Mouse (Mus musculus) MEL (cell line): Measurements from ENCODE around the gene Xpot. TPM values are rescaled to one million over a fixed set of nuclear protein-coding genes. Genes with fewer than 3 reads are reported as not detected.

ENCODE experiments used
- DNase-seq: peaks from one replicate; pipeline ENCODE4 v3.0.0; 2011; ENCODE audit warnings: low read depth, low spot score
- H3K27ac ChIP-seq: 2 replicates; pipeline ENCODE4 v1.5.1; 2012; ENCODE audit warnings: low read depth, mild to moderate bottlenecking, control low read depth, low read length, moderate library complexity; ENCODE audit not compliant: control insufficient read depth
- H3K27me3 ChIP-seq, 2 experiments: fragments of 150-350 bp in 1 of 2; sonication (generic) in 1 of 2; 2 replicates each; pipeline ENCODE4 v1.6.1; 2012; ENCODE audit warnings: low read length in 2 of 2, mild to moderate bottlenecking in 2 of 2, improper control_type of control experiment in 1 of 2, moderate library complexity in 1 of 2; ENCODE audit not compliant: insufficient read depth in 2 of 2, control insufficient read depth in 1 of 2
- H3K36me3 ChIP-seq, 2 experiments: 2 replicates each; pipeline ENCODE4 v1.6.1; 2012 to 2014; ENCODE audit warnings: low read length in 2 of 2, improper control_type of control experiment in 1 of 2, inconsistent platforms in 1 of 2, mild to moderate bottlenecking in 1 of 2; ENCODE audit not compliant: insufficient read depth in 2 of 2, control insufficient read depth in 1 of 2
- H3K4me1 ChIP-seq, 2 experiments: fragments of 150-350 bp in 1 of 2; sonication (generic) in 1 of 2; 2 replicates each; pipeline ENCODE4 v1.6.1; 2012; ENCODE audit warnings: low read length in 2 of 2, improper control_type of control experiment in 1 of 2, mild to moderate bottlenecking in 1 of 2; ENCODE audit not compliant: insufficient read depth in 2 of 2, control insufficient read depth in 1 of 2
- H3K4me3 ChIP-seq, 2 experiments: fragments of 150-350 bp in 1 of 2; sonication (generic) in 1 of 2; 2 replicates each; pipeline ENCODE4 v1.5.1; 2012; ENCODE audit warnings: low read depth in 2 of 2, low read length in 2 of 2, mild to moderate bottlenecking in 2 of 2, moderate library complexity in 2 of 2, control low read depth in 1 of 2, improper control_type of control experiment in 1 of 2; ENCODE audit not compliant: control insufficient read depth in 1 of 2, insufficient read depth in 1 of 2
- H3K79me2 ChIP-seq: 2 replicates; pipeline ENCODE4 v1.6.1; 2012; ENCODE audit warnings: mild to moderate bottlenecking, low read length, moderate library complexity; ENCODE audit not compliant: control insufficient read depth, poor library complexity, insufficient read depth
- H3K9ac ChIP-seq: 2 replicates; pipeline ENCODE4 v1.6.1; 2012; ENCODE audit warnings: low read depth, mild to moderate bottlenecking, control low read depth, low read length, moderate library complexity; ENCODE audit not compliant: control insufficient read depth, poor library complexity, severe bottlenecking
- H3K9me3 ChIP-seq: fragments of 150-350 bp; sonication (generic); replicated peaks from 2 replicates; pipeline ENCODE4 v1.6.1; 2012; ENCODE audit warnings: mild to moderate bottlenecking, low read length, improper control_type of control experiment, moderate library complexity; ENCODE audit not compliant: insufficient read depth
- E2F4 ChIP-seq: IDR thresholded peaks from 2 replicates; pipeline ENCODE4 v1.6.1; 2011; ENCODE audit warnings: low read depth, low read length, improper control_type of control experiment, borderline replicate concordance
- ELF1 ChIP-seq: IDR thresholded peaks from 2 replicates; pipeline ENCODE4 v1.6.1; 2014; ENCODE audit warnings: low read depth, mild to moderate bottlenecking, inconsistent platforms, low read length, improper control_type of control experiment, moderate library complexity
- EP300 ChIP-seq, 2 experiments: IDR thresholded peaks; 2 replicates each; pipeline ENCODE4 v1.6.1; 2011; ENCODE audit warnings: improper control_type of control experiment in 2 of 2, low read length in 2 of 2, low read depth in 1 of 2, mild to moderate bottlenecking in 1 of 2
- ETS1 ChIP-seq: IDR thresholded peaks from 2 replicates; pipeline ENCODE4 v1.6.1; 2012; ENCODE audit warnings: low read depth, mild to moderate bottlenecking, inconsistent platforms, low read length, improper control_type of control experiment, moderate library complexity
- GABPA ChIP-seq: IDR thresholded peaks from 2 replicates; pipeline ENCODE4 v1.6.1; 2012; ENCODE audit warnings: low read depth, mild to moderate bottlenecking, inconsistent platforms, low read length, improper control_type of control experiment, moderate library complexity
- GATA1 ChIP-seq: IDR thresholded peaks from 2 replicates; pipeline ENCODE4 v1.6.1; 2011; ENCODE audit warnings: low read depth, low read length, improper control_type of control experiment
- HCFC1 ChIP-seq: IDR thresholded peaks from 2 replicates; pipeline ENCODE4 v1.6.1; 2012; ENCODE audit warnings: low read depth, mild to moderate bottlenecking, inconsistent platforms, low read length, improper control_type of control experiment, moderate library complexity
- JUND ChIP-seq: IDR thresholded peaks from 2 replicates; pipeline ENCODE4 v1.6.1; 2011; ENCODE audit warnings: low read depth, mild to moderate bottlenecking, improper control_type of control experiment, low read length
- MAFK ChIP-seq: IDR thresholded peaks from 2 replicates; pipeline ENCODE4 v1.6.1; 2011; ENCODE audit warnings: low read depth, mild to moderate bottlenecking, low read length, improper control_type of control experiment, borderline replicate concordance
- MAX ChIP-seq: IDR thresholded peaks from 2 replicates; pipeline ENCODE4 v1.6.1; 2011; ENCODE audit warnings: low read length, improper control_type of control experiment
- MAZ ChIP-seq: IDR thresholded peaks from 2 replicates; pipeline ENCODE4 v1.6.1; 2012; ENCODE audit warnings: low read depth, mild to moderate bottlenecking, inconsistent platforms, low read length, improper control_type of control experiment
- MXI1 ChIP-seq: IDR thresholded peaks from 2 replicates; pipeline ENCODE4 v1.6.1; 2011; ENCODE audit warnings: mild to moderate bottlenecking, low read depth, low read length, improper control_type of control experiment
- MYB ChIP-seq: IDR thresholded peaks from 2 replicates; pipeline ENCODE4 v1.6.1; 2011; ENCODE audit warnings: mild to moderate bottlenecking, low read depth, low read length, improper control_type of control experiment
- NELFE ChIP-seq: IDR thresholded peaks from 2 replicates; pipeline ENCODE4 v1.6.1; 2011; ENCODE audit warnings: low read depth, low read length, improper control_type of control experiment
- NRF1 ChIP-seq: IDR thresholded peaks from 2 replicates; pipeline ENCODE4 v1.6.1; 2014; ENCODE audit warnings: low read depth, mild to moderate bottlenecking, inconsistent platforms, low read length, improper control_type of control experiment, moderate library complexity; ENCODE audit not compliant: poor library complexity, insufficient read depth, severe bottlenecking
- POLR2A ChIP-seq, 2 experiments: IDR thresholded peaks; 2 replicates each; pipeline ENCODE4 v1.6.1; 2011 to 2012; ENCODE audit warnings: low read length in 2 of 2, mild to moderate bottlenecking in 2 of 2, control low read depth in 1 of 2, improper control_type of control experiment in 1 of 2, low read depth in 1 of 2, moderate library complexity in 1 of 2; ENCODE audit not compliant: control insufficient read depth in 1 of 2, insufficient read depth in 1 of 2, poor library complexity in 1 of 2
- POLR2AphosphoS2 ChIP-seq: IDR thresholded peaks from 2 replicates; pipeline ENCODE4 v1.6.1; 2011; ENCODE audit warnings: low read length, improper control_type of control experiment
- POLR2AphosphoS5 ChIP-seq: IDR thresholded peaks from 2 replicates; pipeline ENCODE4 v1.6.1; 2012; ENCODE audit warnings: low read depth, borderline replicate concordance, mild to moderate bottlenecking, inconsistent platforms, low read length, moderate library complexity, mixed read lengths
- RAD21 ChIP-seq: IDR thresholded peaks from 2 replicates; pipeline ENCODE4 v1.6.1; 2011; ENCODE audit warnings: mild to moderate bottlenecking, low read depth, low read length, improper control_type of control experiment
- RCOR1 ChIP-seq: IDR thresholded peaks from 2 replicates; pipeline ENCODE4 v1.6.1; 2012; ENCODE audit warnings: low read depth, mild to moderate bottlenecking, inconsistent platforms, low read length, improper control_type of control experiment
- SIN3A ChIP-seq: IDR thresholded peaks from 2 replicates; pipeline ENCODE4 v1.6.1; 2012; ENCODE audit warnings: low read length, improper control_type of control experiment, inconsistent platforms
- TBP ChIP-seq: IDR thresholded peaks from 2 replicates; pipeline ENCODE4 v1.8.0; 2011; ENCODE audit warnings: low read depth, low read length, improper control_type of control experiment
- TCF12 ChIP-seq: IDR thresholded peaks from 2 replicates; pipeline ENCODE4 v1.6.1; 2014; ENCODE audit warnings: low read depth, mild to moderate bottlenecking, inconsistent platforms, low read length, improper control_type of control experiment, moderate library complexity
- UBTF ChIP-seq: IDR thresholded peaks from 2 replicates; pipeline ENCODE4 v1.6.1; 2012; ENCODE audit warnings: low read depth, mild to moderate bottlenecking, inconsistent platforms, low read length, improper control_type of control experiment, moderate library complexity, borderline replicate concordance; ENCODE audit not compliant: insufficient read depth
- USF1 ChIP-seq: IDR thresholded peaks from 2 replicates; pipeline ENCODE4 v1.6.1; 2014; ENCODE audit warnings: low read depth, mild to moderate bottlenecking, inconsistent platforms, low read length, improper control_type of control experiment, moderate library complexity
- USF2 ChIP-seq, 2 experiments: IDR thresholded peaks; 2 replicates each; pipeline ENCODE4 v1.6.1; 2011 to 2012; ENCODE audit warnings: improper control_type of control experiment in 2 of 2, low read length in 2 of 2, borderline replicate concordance in 1 of 2, inconsistent platforms in 1 of 2, low read depth in 1 of 2, mild to moderate bottlenecking in 1 of 2; ENCODE audit not compliant: insufficient read depth in 1 of 2
- ZC3H11A ChIP-seq: IDR thresholded peaks from 2 replicates; pipeline ENCODE4 v1.6.1; 2012; ENCODE audit warnings: low read depth, mild to moderate bottlenecking, inconsistent platforms, low read length, improper control_type of control experiment
- ZKSCAN1 ChIP-seq: IDR thresholded peaks from 2 replicates; pipeline ENCODE4 v1.6.1; 2012; ENCODE audit warnings: low read depth, mild to moderate bottlenecking, inconsistent platforms, low read length, improper control_type of control experiment, moderate library complexity
- ZNF384 ChIP-seq: IDR thresholded peaks from 2 replicates; pipeline ENCODE4 v1.6.1; 2012; ENCODE audit warnings: low read depth, mild to moderate bottlenecking, inconsistent platforms, low read length, improper control_type of control experiment
- polyA plus RNA-seq, 2 experiments: library from polyadenylated mRNA; stranded (reverse) in 1 of 2; unstranded in 1 of 2; fragments of >175 nt in 1 of 2; fragments of >200 nt in 1 of 2; gene quantifications; 2 replicates each; pipeline versions ENCODE4 v1.2.1 to v1.2.4; 2012; ENCODE audit warnings: low replicate concordance in 2 of 2, low read depth in 1 of 2; ENCODE audit not compliant: insufficient read length in 2 of 2, insufficient read depth in 1 of 2, missing spikeins in 1 of 2
- total RNA-seq: library from RNA; depleted of rRNA; stranded (reverse); fragments of 300-350 nt; gene quantifications from 2 replicates; pipeline ENCODE4 v1.2.3, GENCODE M21; 2012

Gene Xpot
- total and polyA plus RNA-seq, 3 experiments: 122 to 304 (median 154) TPM

DNA sequence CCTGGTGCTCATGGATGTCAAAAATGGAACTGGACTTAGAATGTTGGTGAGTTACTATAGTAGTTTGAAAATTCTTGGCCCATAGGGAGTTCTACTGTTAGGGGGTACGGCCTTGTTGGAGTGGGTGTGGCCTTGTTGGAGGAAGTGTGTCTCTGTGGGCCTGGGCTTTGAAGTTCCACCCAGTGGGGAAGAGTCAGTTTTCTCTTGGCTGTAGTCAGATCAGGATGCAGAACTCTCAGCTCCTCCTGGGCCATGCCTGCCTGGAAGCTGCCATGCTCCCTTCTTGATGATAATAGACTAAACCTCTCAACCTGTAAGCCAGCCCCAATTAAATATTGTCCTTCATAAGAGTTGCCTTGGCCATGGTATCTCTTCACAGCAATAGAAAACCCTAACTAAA, 8.0 kb upstream of the Xpot start:
- peak; percentile 55 for TF ChIP-seq NELFE
- TF ChIP-seq TBP: peak; percentile 49; the same call in 1 of the 2 replicates
- TF ChIP-seq JUND: no peak
- TF ChIP-seq ZNF384: no peak
- peak in 1 of 2 experiments; percentile 76; a peak in 2 of 4 replicates for TF ChIP-seq POLR2A (IDR thresholded peaks at IDR 0.05; ENCODE audit: control insufficient read depth in 1 of 2, insufficient read depth in 1 of 2, low read depth in 1 of 2, low read length in 2 of 2, poor library complexity in 1 of 2)
- no peaks in the 10 kb centered on the region for H3K9me3 ChIP-seq
- no peak overlapping the region for H3K4me3 ChIP-seq
- H3K9ac ChIP-seq: no peak overlapping the region
- DNase-seq: peak; percentile 79
- H3K36me3 ChIP-seq: peaks cover 0 to 17% of the 10 kb centered on the region in 2 experiments; a peak in 2 of 4 replicates
- H3K4me1 ChIP-seq: peaks cover 10 to 16% of the 10 kb centered on the region in 2 experiments
- H3K27me3 ChIP-seq: no peaks in the 10 kb centered on the region
- no peak overlapping the region for H3K27ac ChIP-seq
- no peaks in the 10 kb centered on the region for H3K79me2 ChIP-seq

DNA sequence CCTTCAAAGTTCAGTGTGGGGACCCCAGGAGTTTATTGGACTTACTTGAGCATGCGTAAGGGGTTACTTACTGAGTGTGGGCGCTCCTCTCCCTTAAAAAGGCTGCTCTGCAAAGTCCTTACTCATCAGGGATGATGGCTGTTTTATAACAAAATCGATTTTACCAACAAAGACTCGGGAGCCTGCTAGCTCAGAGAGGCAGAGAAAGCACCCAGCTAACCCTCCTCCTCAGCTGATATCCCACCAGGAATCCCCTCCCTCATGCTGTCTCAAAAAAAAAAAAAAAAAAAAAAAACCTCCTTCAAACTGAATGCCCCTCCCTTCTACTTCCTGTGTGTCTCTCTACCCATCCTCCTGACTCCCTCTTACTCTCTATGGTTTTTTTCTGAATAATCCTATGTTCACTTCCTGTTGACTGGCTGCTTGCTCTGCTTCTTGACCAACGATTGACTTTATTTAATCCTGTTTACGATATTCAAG, 2.5 kb upstream of the Xpot start:
- Histone ChIP-seq H3K4me1 (peaks cover 0 to 17% of the 10 kb centered on the region in 2 experiments; a peak in 3 of 4 replicates), H3K27ac (peak overlapping the region; percentile 82), H3K9ac (peak overlapping the region; percentile 82), H3K36me3 (peaks cover 0 to 12% of the 10 kb centered on the region in 2 experiments; a peak in 2 of 4 replicates), H3K27me3 (no peaks in the 10 kb centered on the region), H3K9me3 (no peaks in the 10 kb centered on the region), H3K79me2 (peaks cover 37% of the 10 kb centered on the region), H3K4me3 (peak overlapping the region; percentile 65 to 79)
- peak; percentile 87 for DNase-seq
- TF ChIP-seq EP300 (IDR thresholded peaks at IDR 0.05; ENCODE audit: low read depth in 1 of 2, low read length in 2 of 2) (peak in 1 of 2 experiments; percentile 29; a peak in 2 of 4 replicates), NRF1 (peak; percentile 83), ETS1 (peak; percentile 59), SIN3A (peak; percentile 95), ZC3H11A (no peak), UBTF (no peak), RCOR1 (no peak), E2F4 (peak; percentile 52; the same call in 1 of the 2 replicates), TBP (peak; percentile 93), TCF12 (peak; percentile 85), MAX (peak; percentile 54), GATA1 (0 out of 2 replicates have a peak, but pooled peaks have one; percentile 9), USF1 (0 out of 2 replicates have a peak, but pooled peaks have one; percentile 33), ZKSCAN1 (peak; percentile 68; the same call in 1 of the 2 replicates), JUND (no peak), GABPA (no peak), POLR2AphosphoS2 (peak; percentile 68; the same call in 1 of the 2 replicates), HCFC1 (peak; percentile 90), MYB (no peak), MAZ (peak; percentile 87), ZNF384 (peak; percentile 99), POLR2A (IDR thresholded peaks at IDR 0.05; ENCODE audit: control insufficient read depth in 1 of 2, insufficient read depth in 1 of 2, low read depth in 1 of 2, low read length in 2 of 2, poor library complexity in 1 of 2) (peak; percentile 7 to 92; a peak in 2 of 4 replicates), MAFK (no peak), RAD21 (no peak), MXI1 (peak; percentile 81), POLR2AphosphoS5 (no peak), USF2 (IDR thresholded peaks at IDR 0.05; ENCODE audit: borderline replicate concordance in 1 of 2, insufficient read depth in 1 of 2, low read depth in 1 of 2, low read length in 2 of 2) (no peak), ELF1 (peak; percentile 81)
